Mouse (Mus musculus): ENCODE measurements around the gene Eya3. TPM values are rescaled to one million over a fixed set of nuclear protein-coding genes. Genes with fewer than 3 reads are reported as not detected.
"Not testable (repeated sequence)": the region's sequence is repeated elsewhere in the genome, so short reads cannot be mapped to it uniquely, and the experiment has no call there.

The Eya3 gene
- total RNA-seq, 4 experiments from 2014 or later: 23.8 to 33.6 (median 32.0) TPM

GRCm38 (mm10) chr4:132647439-132647838 is 8.7 kb downstream of the Eya3 start:
- DNase-seq: no peak

GRCm38 (mm10) chr4:132649271-132649999 is 10.6 kb downstream of the Eya3 start:
- DNase-seq: no peak

- peak; percentile 65 for DNase-seq
Measured at GRCm38 (mm10) chr4:132652842-132653241, 14.1 kb downstream of the Eya3 start.

GRCm38 (mm10) chr4:132653799-132654198 is 15.0 kb downstream of the Eya3 start:
- DNase-seq: no peak

GRCm38 (mm10) chr4:132655290-132655689 is 16.5 kb downstream of the Eya3 start:
- no peak for DNase-seq

GRCm38 (mm10) chr4:132659106-132659505 is 20.3 kb downstream of the Eya3 start:
- DNase-seq: no peak

GRCm38 (mm10) chr4:132672697-132673096 is 33.9 kb downstream of the Eya3 start:
- DNase-seq: no peak

GRCm38 (mm10) chr4:132676771-132677539 is 38.2 kb downstream of the Eya3 start:
- DNase-seq: peak; percentile 17

- DNase-seq: no peak
Measured at GRCm38 (mm10) chr4:132689634-132690033, 50.8 kb downstream of the Eya3 start.

- no peak for DNase-seq
Measured at GRCm38 (mm10) chr4:132693366-132693765, 54.6 kb downstream of the Eya3 start.

- no peak for DNase-seq
Measured at GRCm38 (mm10) chr4:132702076-132702475, 63.3 kb downstream of the Eya3 start.

GRCm38 (mm10) chr4:132706885-132707284 is 68.1 kb downstream of the Eya3 start:
- no peak for DNase-seq

- no peak for DNase-seq
Measured at GRCm38 (mm10) chr4:132713181-132713580, 74.4 kb downstream of the Eya3 start.

GRCm38 (mm10) chr4:132718251-132718650 is 79.5 kb downstream of the Eya3 start:
- DNase-seq: no peak

- no peak for DNase-seq
Measured at GRCm38 (mm10) chr4:132728233-132728632, 89.4 kb downstream of the Eya3 start.

GRCm38 (mm10) chr4:132731616-132732015 is 92.8 kb downstream of the Eya3 start:
- no peak for DNase-seq

- peak; percentile 86 for DNase-seq
Measured at GRCm38 (mm10) chr4:132732148-132732684, 93.4 kb downstream of the Eya3 start, which contains the start of gene Xkr8. Gene Xkr8, minus strand, starts transcription at chr4:132732546.

- DNase-seq: no peak
Measured at GRCm38 (mm10) chr4:132733071-132733770, 94.4 kb downstream of the Eya3 start.

GRCm38 (mm10) chr4:132734766-132735165 is 96.0 kb downstream of the Eya3 start:
- no peak for DNase-seq

- no peak for DNase-seq
Measured at GRCm38 (mm10) chr4:132735389-132735788, 96.6 kb downstream of the Eya3 start.

GRCm38 (mm10) chr4:132735894-132736293 is 97.1 kb downstream of the Eya3 start:
- no peak for DNase-seq

- not testable (repeated sequence) for DNase-seq
Measured at GRCm38 (mm10) chr4:132737154-132737553, 98.4 kb downstream of the Eya3 start.

GRCm38 (mm10) chr4:132741491-132741890 is 102.7 kb downstream of the Eya3 start:
- no peak for DNase-seq

Measured in adrenal gland, adult 8-10 months (tissue).